Mouse (Mus musculus) midbrain, embryonic 12.5 days (tissue): ENCODE measurements at regions not wholly inside any gene's neighbourhood (a gene's known extent, or its start where the extent isn't known, plus 50 kb on each side); places are given as distances from the start of the nearest gene placed in this dataset.
"Not testable (repeated sequence)": the region's sequence is repeated elsewhere in the genome, so short reads cannot be mapped to it uniquely, and the experiment has no call there.

Source experiments
- ATAC-seq: fragments of 200-750 bp; cut with Nextera tagmentation; 2 replicates; pipeline ENCODE4 v1.8.0; 2017; ENCODE audit warnings: low read depth, moderate TSS enrichment, moderate library complexity; ENCODE audit not compliant: low FRiP score
- H3K27ac ChIP-seq: fragments of 300-500 bp; sonication (generic); replicated peaks from 2 replicates; pipeline ENCODE4 v1.5.1; 2016; ENCODE audit warnings: mild to moderate bottlenecking
- H3K27me3 ChIP-seq: fragments of 300-500 bp; sonication (generic); 2 replicates; pipeline ENCODE4 v1.6.1; 2016; ENCODE audit warnings: mild to moderate bottlenecking
- H3K36me3 ChIP-seq: fragments of 300-500 bp; sonication (generic); 2 replicates; pipeline ENCODE4 v1.6.1; 2016
- H3K4me1 ChIP-seq: fragments of 300-500 bp; sonication (generic); 2 replicates; pipeline ENCODE4 v1.6.1; 2016
- H3K4me2 ChIP-seq: fragments of 300-500 bp; sonication (generic); replicated peaks from 2 replicates; pipeline ENCODE4 v1.6.1; 2016; ENCODE audit warnings: mild to moderate bottlenecking, moderate library complexity
- H3K4me3 ChIP-seq: fragments of 300-500 bp; sonication (generic); 2 replicates; pipeline ENCODE4 v1.5.1; 2016; ENCODE audit warnings: mild to moderate bottlenecking
- H3K9ac ChIP-seq: fragments of 300-500 bp; sonication (generic); replicated peaks from 2 replicates; pipeline ENCODE4 v1.6.1; 2016; ENCODE audit warnings: mild to moderate bottlenecking, moderate library complexity
- H3K9me3 ChIP-seq: fragments of 300-500 bp; sonication (generic); 2 replicates; pipeline ENCODE4 v1.6.1; 2016; ENCODE audit warnings: mild to moderate bottlenecking
- WGBS: fragments of 180-500 bp; shearing (Covaris S2); methylation state at CpG from one replicate; pipeline ENCODE4 v1.1.7; 2016; 5-methylcytosine and 5-hydroxymethylcytosine counted together

- Histone ChIP-seq H3K4me1 (no peaks in the 10 kb centered on the region), H3K4me2 (no peak overlapping the region), H3K9me3 (no peaks in the 10 kb centered on the region), H3K9ac (no peak overlapping the region), H3K27me3 (no peaks in the 10 kb centered on the region), H3K27ac (no peak overlapping the region), H3K4me3 (no peak overlapping the region), H3K36me3 (no peaks in the 10 kb centered on the region)
- ATAC-seq, result peak; percentile 41; the same call in 1 of the 2 replicates
- WGBS, result 33% methylated on average over 4 of the region's 4 CpGs
Measured at GRCm38 (mm10) chr1:95397188-95397587, 83.8 kb downstream of the Fam174a start.

GRCm38 (mm10) chr1:95399764-95400163, 86.3 kb downstream of the Fam174a start:
- 91% methylated on average over 7 of the region's 7 CpGs for WGBS

GRCm38 (mm10) chr1:95422253-95422652, 108.8 kb downstream of the Fam174a start:
- Histone ChIP-seq H3K9me3 (no peaks in the 10 kb centered on the region), H3K27ac (no peak overlapping the region), H3K4me2 (no peak overlapping the region), H3K36me3 (no peaks in the 10 kb centered on the region), H3K27me3 (no peaks in the 10 kb centered on the region), H3K4me3 (no peak overlapping the region), H3K9ac (no peak overlapping the region), H3K4me1 (no peaks in the 10 kb centered on the region)
- WGBS, result 79% methylated on average over 1 of the region's 1 CpGs
- ATAC-seq, result no peak

More at GRCm38 (mm10) chr1:95399764-95400163, 86.3 kb downstream of the Fam174a start:
- Histone ChIP-seq H3K9ac (no peak overlapping the region), H3K9me3 (no peaks in the 10 kb centered on the region), H3K27ac (no peak overlapping the region), H3K27me3 (no peaks in the 10 kb centered on the region), H3K4me1 (no peaks in the 10 kb centered on the region), H3K36me3 (no peaks in the 10 kb centered on the region), H3K4me3 (no peak overlapping the region), H3K4me2 (no peak overlapping the region)
- no peak for ATAC-seq

GRCm38 (mm10) chr1:95425420-95425819, 112.0 kb downstream of the Fam174a start:
- Histone ChIP-seq H3K9me3 (no peaks in the 10 kb centered on the region), H3K4me1 (no peaks in the 10 kb centered on the region), H3K4me2 (no peak overlapping the region), H3K36me3 (no peaks in the 10 kb centered on the region), H3K9ac (no peak overlapping the region), H3K27me3 (no peaks in the 10 kb centered on the region), H3K27ac (no peak overlapping the region), H3K4me3 (no peak overlapping the region)
- no peak for ATAC-seq

GRCm38 (mm10) chr1:95437155-95437554, 123.7 kb downstream of the Fam174a start:
- Histone ChIP-seq H3K9ac (no peak overlapping the region), H3K27me3 (no peaks in the 10 kb centered on the region), H3K4me2 (no peak overlapping the region), H3K27ac (no peak overlapping the region), H3K9me3 (no peaks in the 10 kb centered on the region), H3K4me1 (no peaks in the 10 kb centered on the region), H3K36me3 (no peaks in the 10 kb centered on the region), H3K4me3 (no peak overlapping the region)
- no peak for ATAC-seq

- no peak overlapping the region for H3K27ac ChIP-seq
- no peaks in the 10 kb centered on the region for H3K27me3 ChIP-seq
- ATAC-seq, result no peak
- no peak overlapping the region for H3K4me2 ChIP-seq
- 68% methylated on average over 3 of the region's 3 CpGs for WGBS
- no peaks in the 10 kb centered on the region for H3K9me3 ChIP-seq
- no peaks in the 10 kb centered on the region for H3K4me1 ChIP-seq
- H3K36me3 ChIP-seq, result no peaks in the 10 kb centered on the region
- H3K9ac ChIP-seq, result no peak overlapping the region
- no peak overlapping the region for H3K4me3 ChIP-seq
Measured at GRCm38 (mm10) chr1:95445541-95445940, 132.1 kb downstream of the Fam174a start.

- WGBS, result 82% methylated on average over 7 of the region's 7 CpGs
Measured at GRCm38 (mm10) chr1:95448962-95449558, 135.6 kb downstream of the Fam174a start.

GRCm38 (mm10) chr1:95450920-95451332, 137.5 kb downstream of the Fam174a start:
- WGBS, result 82% methylated on average over 4 of the region's 4 CpGs
- Histone ChIP-seq H3K9ac (no peak overlapping the region), H3K9me3 (no peaks in the 10 kb centered on the region), H3K36me3 (no peaks in the 10 kb centered on the region), H3K27ac (no peak overlapping the region), H3K27me3 (no peaks in the 10 kb centered on the region), H3K4me1 (no peaks in the 10 kb centered on the region), H3K4me3 (no peak overlapping the region), H3K4me2 (no peak overlapping the region)
- ATAC-seq, result no peak

More at GRCm38 (mm10) chr1:95448962-95449558, 135.6 kb downstream of the Fam174a start:
- Histone ChIP-seq H3K4me3 (no peak overlapping the region), H3K9ac (no peak overlapping the region), H3K27ac (no peak overlapping the region), H3K4me1 (no peaks in the 10 kb centered on the region), H3K4me2 (no peak overlapping the region), H3K36me3 (no peaks in the 10 kb centered on the region), H3K9me3 (no peaks in the 10 kb centered on the region), H3K27me3 (no peaks in the 10 kb centered on the region)
- ATAC-seq, result no peak

GRCm38 (mm10) chr1:95451755-95452154, 138.3 kb downstream of the Fam174a start:
- not testable (repeated sequence) for H3K27ac ChIP-seq, H3K4me2 ChIP-seq, H3K9me3 ChIP-seq, H3K4me3 ChIP-seq, H3K27me3 ChIP-seq, H3K4me1 ChIP-seq, H3K9ac ChIP-seq, H3K36me3 ChIP-seq
- WGBS, result 75% methylated on average over 6 of the region's 6 CpGs
- ATAC-seq, result peak; percentile 78; the same call in 1 of the 2 replicates

- WGBS, result 31% methylated on average over 2 of the region's 2 CpGs
- no peaks in the 10 kb centered on the region for H3K36me3 ChIP-seq
- no peak overlapping the region for H3K27ac ChIP-seq
- H3K27me3 ChIP-seq, result no peaks in the 10 kb centered on the region
- no peak for ATAC-seq
- H3K4me1 ChIP-seq, result no peaks in the 10 kb centered on the region
- no peak overlapping the region for H3K4me2 ChIP-seq
- H3K9me3 ChIP-seq, result no peaks in the 10 kb centered on the region
- no peak overlapping the region for H3K9ac ChIP-seq
- no peak overlapping the region for H3K4me3 ChIP-seq
Measured at GRCm38 (mm10) chr1:95454246-95454645, 140.8 kb downstream of the Fam174a start.

- ATAC-seq, result no peak
- WGBS, result 86% methylated on average over 1 of the region's 1 CpGs
- Histone ChIP-seq H3K36me3 (no peaks in the 10 kb centered on the region), H3K27ac (no peak overlapping the region), H3K4me3 (no peak overlapping the region), H3K4me2 (no peak overlapping the region), H3K9ac (no peak overlapping the region), H3K4me1 (no peaks in the 10 kb centered on the region), H3K9me3 (no peaks in the 10 kb centered on the region), H3K27me3 (no peaks in the 10 kb centered on the region)
Measured at GRCm38 (mm10) chr1:95459355-95459754, 145.9 kb downstream of the Fam174a start.

GRCm38 (mm10) chr1:95468095-95468494, 154.7 kb downstream of the Fam174a start:
- Histone ChIP-seq H3K4me2 (no peak overlapping the region), H3K36me3 (no peaks in the 10 kb centered on the region), H3K4me3 (no peak overlapping the region), H3K27ac (no peak overlapping the region), H3K9me3 (no peaks in the 10 kb centered on the region), H3K27me3 (no peaks in the 10 kb centered on the region), H3K9ac (no peak overlapping the region), H3K4me1 (no peaks in the 10 kb centered on the region)
- 74% methylated on average over 2 of the region's 2 CpGs for WGBS
- ATAC-seq, result no peak

GRCm38 (mm10) chr1:95468772-95469171, 155.3 kb downstream of the Fam174a start:
- no peaks in the 10 kb centered on the region for H3K36me3 ChIP-seq
- no peaks in the 10 kb centered on the region for H3K9me3 ChIP-seq
- H3K4me1 ChIP-seq, result no peaks in the 10 kb centered on the region
- no peak for ATAC-seq
- H3K4me2 ChIP-seq, result no peak overlapping the region
- no peaks in the 10 kb centered on the region for H3K27me3 ChIP-seq
- no peak overlapping the region for H3K27ac ChIP-seq
- H3K4me3 ChIP-seq, result no peak overlapping the region
- no peak overlapping the region for H3K9ac ChIP-seq
- WGBS, result 79% methylated on average over 2 of the region's 2 CpGs
